Mouse (Mus musculus): ENCODE results near the gene Fam117b.

- TF ChIP-seq ELF1 (IDR thresholded peaks at IDR 0.05; ENCODE audit: low read depth, low read length) = no peak
- TF ChIP-seq CTCF (conservative IDR thresholded peaks at IDR 0.05 in 1 of 2, IDR thresholded peaks at IDR 0.05 in 1 of 2; ENCODE audit: low read depth in 2 of 2, low read length in 2 of 2) = no peak
- no peak for TF ChIP-seq PAX5 (IDR thresholded peaks at IDR 0.05; ENCODE audit: low read length)
- no peak for TF ChIP-seq ZNF384 (IDR thresholded peaks at IDR 0.05; ENCODE audit: low read depth, low read length)
- no peak for TF ChIP-seq ZC3H11A (IDR thresholded peaks at IDR 0.05; ENCODE audit: low read depth, low read length)
- no peak for TF ChIP-seq KAT2A (IDR thresholded peaks at IDR 0.05; ENCODE audit: insufficient replicate concordance, low read length)
- TF ChIP-seq POLR2A (IDR thresholded peaks at IDR 0.05; ENCODE audit: low read depth, low read length) = no peak
- no peak for TF ChIP-seq CHD1 (IDR thresholded peaks at IDR 0.05; ENCODE audit: low read depth, low read length)
Observed at GRCm38 (mm10) chr1:59932991-59933390, 20.2 kb downstream of the Fam117b start.
